In genomic region chr11:88118091-88118440, GRCm38 (mm10) we compare ENCODE assay signal across 9 mouse cellular contexts. TPM values are rescaled to one million over a fixed set of nuclear protein-coding genes. Genes with fewer than 3 reads are reported as not detected.
DNase-seq lines count a peak whose midpoint lies in the region; ATAC-seq and TF ChIP-seq lines count a peak whose summit lies in the region.
"Had no signal": no experiment of that assay in that cellular context is flagged by ENCODE, and none has a peak within 500 bp of the region (broad histone marks: within the 10 kb centered on the region; RNA-seq: fewer than 3 reads in every experiment).

No protein-coding gene starts in this region.

- no peak overlapping the region for H3K4me2 ChIP-seq in heart, embryonic 12.5 days
- H3K4me2 ChIP-seq in heart, embryonic 16.5 days (ENCODE audit: low read depth, low read length) = no peak overlapping the region

- no peaks in the 10 kb centered on the region for H3K36me3 ChIP-seq in heart, embryonic 12.5 days
- H3K36me3 ChIP-seq in heart, embryonic 16.5 days (ENCODE audit: control insufficient read depth, insufficient read depth) = no peaks in the 10 kb centered on the region
- H3K36me3 ChIP-seq in midbrain, embryonic 10.5 days = peaks cover 6% of the 10 kb centered on the region

- intact Hi-C loops in heart, postnatal 36 days (cut with DNase I) = loop anchor here (1.0 to 5.0 kb wide), 4 partner anchors 14 to 64 kb away; no protein-coding TSS in a partner anchor

- ATAC-seq in heart, embryonic 12.5 days (ENCODE audit: insufficient number of reproducible peaks, low FRiP score) = no peak
- no peak for ATAC-seq in heart, embryonic 16.5 days (replicated peaks; ENCODE audit: extremely low read depth, insufficient read depth, low FRiP score)
- no peak for ATAC-seq in inflammation-experienced regulatory T-cells, adult 6 months

- WGBS in heart, embryonic 12.5 days = 60% methylated on average over 6 of the region's 6 CpGs
- WGBS in heart, embryonic 16.5 days = 65% methylated on average over 6 of the region's 6 CpGs
- 52% methylated on average over 6 of the region's 6 CpGs for WGBS in midbrain, embryonic 10.5 days

- H3K27me3 ChIP-seq in heart, embryonic 12.5 days (replicated peaks) = no peaks in the 10 kb centered on the region
- H3K27me3 ChIP-seq in heart, embryonic 16.5 days (ENCODE audit: control insufficient read depth, insufficient read depth, low read length) = no peaks in the 10 kb centered on the region
- H3K27me3 ChIP-seq in midbrain, embryonic 10.5 days (ENCODE audit: low read depth, poor library complexity, severe bottlenecking) = no peaks in the 10 kb centered on the region

- peak overlapping the region; percentile 89 for H3K27ac ChIP-seq in heart, embryonic 12.5 days (ENCODE audit: poor library complexity, severe bottlenecking)
- peak overlapping the region; percentile 98 for H3K27ac ChIP-seq in cortical plate, adult 2 months (ENCODE audit: insufficient read depth, low read length)
- peak overlapping the region; percentile 95 for H3K27ac ChIP-seq in heart, embryonic 16.5 days (ENCODE audit: low read length)
- peak overlapping the region; percentile 96 for H3K27ac ChIP-seq in midbrain, embryonic 10.5 days (replicated peaks)

- H3K4me3 ChIP-seq in heart, embryonic 12.5 days = no peak overlapping the region
- H3K4me3 ChIP-seq in cortical plate, adult 2 months (ENCODE audit: insufficient read depth, low read length) = no peak overlapping the region
- no peak overlapping the region for H3K4me3 ChIP-seq in heart, embryonic 16.5 days (ENCODE audit: low read length)
- H3K4me3 ChIP-seq in midbrain, embryonic 10.5 days = peak overlapping the region; percentile 39; the same call in 1 of the 2 replicates

- no peaks in the 10 kb centered on the region for H3K9me3 ChIP-seq in heart, embryonic 12.5 days (replicated peaks)
- H3K9me3 ChIP-seq in heart, embryonic 16.5 days (replicated peaks; ENCODE audit: control insufficient read depth, low read length) = no peaks in the 10 kb centered on the region
- no peaks in the 10 kb centered on the region for H3K9me3 ChIP-seq in midbrain, embryonic 10.5 days (replicated peaks)

- TF ChIP-seq CTCF in cortical plate, adult 2 months (IDR thresholded peaks at IDR 0.05; ENCODE audit: extremely low read depth, insufficient read depth, low read length) = no peak

- H3K4me1 ChIP-seq in heart, embryonic 12.5 days (replicated peaks) = peaks cover 80% of the 10 kb centered on the region
- peaks cover 10% of the 10 kb centered on the region for H3K4me1 ChIP-seq in cortical plate, adult 2 months (ENCODE audit: control insufficient read depth, insufficient read depth, low read length)
- H3K4me1 ChIP-seq in heart, embryonic 16.5 days (ENCODE audit: control insufficient read depth, insufficient read depth, low read length) = peaks cover 61% of the 10 kb centered on the region
- peaks cover 98% of the 10 kb centered on the region for H3K4me1 ChIP-seq in midbrain, embryonic 10.5 days

- no peak for DNase-seq in heart, postnatal 36 days
- DNase-seq in midbrain, embryonic 10.5 days (ENCODE audit: low spot score) = no peak
- DNase-seq in cerebellum, postnatal 4 days (ENCODE audit: low spot score in 2 of 2) = no peak
- no peak for DNase-seq in yolk sac, embryonic 10.5 days (ENCODE audit: low spot score)
- DNase-seq: thymus, postnatal 4 days had no signal

- H3K9ac ChIP-seq in heart, embryonic 12.5 days = peak overlapping the region; percentile 23; the same call in 1 of the 2 replicates
- H3K9ac ChIP-seq in heart, embryonic 16.5 days (ENCODE audit: low read length) = peak overlapping the region; percentile 68

- no peak for TF ChIP-seq POLR2A in cortical plate, adult 2 months (IDR thresholded peaks at IDR 0.05; ENCODE audit: extremely low read depth, insufficient read depth, low read length)

RNA-seq across cellular contexts. Expression of gene Cuedc1, which starts 20.2 kb away (rescaled TPM):
- 20.7 and 22.9 TPM in 2 replicates for polyA plus RNA-seq in heart, embryonic 12.5 days (2016; fragmentation: Nextera tagmentation; extraction: Ambion mirVana)
- 10 to 100 TPM; 47.9 to 54.2 TPM for total RNA-seq in heart, postnatal 36 days (2021)
- 22.3 and 23.9 TPM in 2 replicates for polyA plus RNA-seq in cortical plate, adult 2 months (2012; rRNA removed)
- polyA plus RNA-seq in heart, embryonic 16.5 days (2015; fragmentation: Nextera tagmentation; extraction: Ambion mirVana) = 15.2 and 17.6 TPM in 2 replicates
- 26.4 and 27.2 TPM in 2 replicates for polyA plus RNA-seq in midbrain, embryonic 10.5 days (2016; fragmentation: Nextera tagmentation; extraction: Ambion mirVana)
- polyA plus RNA-seq in inflammation-experienced regulatory T-cells, adult 6 months (2017; shearing (Covaris generic)) = 1 to 10 TPM; 2.0 to 6.4 (median 5.2) TPM

RNA-seq across cellular contexts. Expression of gene Vezf1, which starts 50.0 kb away (rescaled TPM):
- 27.3 and 29.3 TPM in 2 replicates for polyA plus RNA-seq in heart, embryonic 12.5 days (2016; fragmentation: Nextera tagmentation; extraction: Ambion mirVana)
- total RNA-seq in heart, postnatal 36 days (2021) = 10 to 100 TPM; 45.0 to 46.7 TPM
- 16.8 and 18.5 TPM in 2 replicates for polyA plus RNA-seq in cortical plate, adult 2 months (2012; rRNA removed)
- 22.3 and 24.3 TPM in 2 replicates for polyA plus RNA-seq in heart, embryonic 16.5 days (2015; fragmentation: Nextera tagmentation; extraction: Ambion mirVana)
- polyA plus RNA-seq in midbrain, embryonic 10.5 days (2016; fragmentation: Nextera tagmentation; extraction: Ambion mirVana) = 70.5 and 73.9 TPM in 2 replicates
- polyA plus RNA-seq in inflammation-experienced regulatory T-cells, adult 6 months (2017; shearing (Covaris generic)) = 10 to 100 TPM; 19.3 to 25.6 (median 21.5) TPM
